Mouse (Mus musculus): ENCODE results near the gene Sept6. TPM values are rescaled to one million over a fixed set of nuclear protein-coding genes. Genes with fewer than 3 reads are reported as not detected.

Sept6 gene
- total RNA-seq, 2 experiments from 2014 or later, result 1.2 to 1.4 TPM

GRCm38 (mm10) chrX:36870372-36870771, 121.2 kb downstream of the Sept6 start:
- no peak for DNase-seq (ENCODE audit: low spot score)

GRCm38 (mm10) chrX:36864609-36865328, 126.8 kb downstream of the Sept6 start:
- DNase-seq (ENCODE audit: low spot score), result no peak

GRCm38 (mm10) chrX:36863766-36864608, 127.6 kb downstream of the Sept6 start:
- peak; percentile 78 for DNase-seq (ENCODE audit: low spot score)

Other genes with a start within 250 kb of the Sept6 start
- not detected for gene Slc25a43, start 248.1 kb downstream of the Sept6 start, total RNA-seq (2021)
- 10 to 100 TPM; 58.6 to 65.0 TPM for gene Slc25a5, start 196.1 kb downstream of the Sept6 start, total RNA-seq (2021)
- gene Ube2a, start 117.9 kb downstream of the Sept6 start, total RNA-seq (2021), result 10 to 100 TPM; 39.5 to 42.1 TPM
- gene C330007P06Rik, start 117.7 kb downstream of the Sept6 start, total RNA-seq (2021), result 10 to 100 TPM; 10.3 to 10.7 TPM
- 1 to 10 TPM; 2.9 to 3.1 TPM for gene Nkrf, start 88.9 kb downstream of the Sept6 start, total RNA-seq (2021)
- gene Sowahd, start 57.1 kb upstream of the Sept6 start, total RNA-seq (2021), result not detected
- gene Rpl39, start 93.6 kb upstream of the Sept6 start, total RNA-seq (2021), result 100 to 1,000 TPM; 244 to 264 TPM
- 10 to 100 TPM in 1 of 2 experiments, 1 to 10 TPM in 1; 9.7 to 10.5 TPM for gene Upf3b, start 118.5 kb upstream of the Sept6 start, total RNA-seq (2021)
- 1 to 10 TPM; 8.6 TPM for gene Nkap, start 135.0 kb upstream of the Sept6 start, total RNA-seq (2021)
- not detected for gene Akap14, start 177.0 kb upstream of the Sept6 start, total RNA-seq (2021)
- gene Ndufa1, start 199.4 kb upstream of the Sept6 start, total RNA-seq (2021), result 100 to 1,000 TPM; 378 to 379 TPM
- 1 to 10 TPM; 2.2 to 2.4 TPM for gene Rnf113a1, start 199.5 kb upstream of the Sept6 start, total RNA-seq (2021)
- gene Gm9, start 219.2 kb upstream of the Sept6 start, total RNA-seq (2021), result not detected
- gene Rhox1, start 230.5 kb upstream of the Sept6 start, total RNA-seq (2021), result not detected